Mouse (Mus musculus): Measurements from ENCODE around the gene Ier2.

DNA sequence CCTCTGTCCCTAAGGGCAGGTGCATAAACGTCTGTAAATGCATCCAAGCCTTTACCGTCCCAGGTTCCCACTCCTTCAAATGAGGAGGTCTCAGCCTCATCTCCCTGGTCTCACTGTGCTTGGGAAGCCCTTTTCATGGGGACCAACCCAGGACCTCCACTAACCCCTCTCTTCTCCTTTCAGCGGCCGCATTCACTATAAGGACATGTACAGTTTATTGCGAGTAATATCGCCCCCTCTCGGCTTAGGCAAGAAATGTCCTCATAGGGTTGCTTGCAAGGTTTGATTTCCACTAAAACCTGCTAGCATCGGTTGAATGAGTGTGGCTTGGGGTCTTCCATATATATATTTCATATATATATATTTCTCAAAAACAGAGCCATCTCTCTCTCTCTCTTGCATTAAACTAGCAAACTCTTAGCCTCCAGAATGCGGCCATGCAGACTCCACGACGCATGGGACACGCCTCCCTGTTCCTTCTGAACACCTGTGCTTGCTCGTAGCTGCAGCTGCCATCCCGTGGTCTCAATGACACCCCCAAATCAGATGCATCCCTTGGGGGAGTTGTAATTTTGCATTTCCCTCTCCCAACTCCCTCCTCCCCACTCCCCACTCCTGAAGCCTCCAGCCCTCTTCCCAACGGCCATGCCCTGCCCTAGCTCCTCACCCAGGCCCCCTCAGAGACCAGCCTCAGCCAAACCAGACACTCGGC, 48.0 kb downstream of the Ier2 start:
- no peak for TF ChIP-seq GATA1 (IDR thresholded peaks at IDR 0.05; ENCODE audit: borderline replicate concordance, low read length)
- peak; percentile 37; the same call in 1 of the 2 replicates for TF ChIP-seq CTCF (IDR thresholded peaks at IDR 0.05; ENCODE audit: low read depth, low read length)
- TF ChIP-seq GATA2 (IDR thresholded peaks at IDR 0.05; ENCODE audit: borderline replicate concordance, low read depth, low read length) = no peak
